Mouse (Mus musculus) forebrain, embryonic 14.5 days (tissue): Measurements from ENCODE around the gene Lefty2. TPM values are rescaled to one million over a fixed set of nuclear protein-coding genes. Genes with fewer than 3 reads are reported as not detected.

ENCODE experiments used
- ATAC-seq: fragments of 200-750 bp; cut with Nextera tagmentation; 2 replicates; pipeline ENCODE4 v1.8.0; 2017; ENCODE audit warnings: mild to moderate bottlenecking, moderate library complexity
- DNase-seq: peaks from one replicate; pipeline ENCODE4 v3.0.0-alpha.2; 2015; ENCODE audit warnings: low spot score
- H3K27ac ChIP-seq: fragments of 300-500 bp; sonication (generic); 2 replicates; pipeline ENCODE4 v1.5.1; 2014; ENCODE audit warnings: low read depth, mild to moderate bottlenecking, control low read depth, low read length, moderate library complexity
- H3K27me3 ChIP-seq: fragments of 300-500 bp; sonication (generic); replicated peaks from 2 replicates; pipeline ENCODE4 v1.6.1; 2014; ENCODE audit warnings: low read length, control low read depth, mixed read lengths; ENCODE audit not compliant: control insufficient read depth, insufficient read depth
- H3K36me3 ChIP-seq: fragments of 300-500 bp; sonication (generic); 2 replicates; pipeline ENCODE4 v1.6.1; 2014; ENCODE audit warnings: low read length, control low read depth; ENCODE audit not compliant: control insufficient read depth, insufficient read depth
- H3K4me1 ChIP-seq: fragments of 300-500 bp; sonication (generic); 2 replicates; pipeline ENCODE4 v1.6.1; 2014; ENCODE audit warnings: antibody characterized with exemption, low read length, control low read depth; ENCODE audit not compliant: control insufficient read depth, insufficient read depth
- H3K4me2 ChIP-seq: fragments of 300-500 bp; sonication (generic); 2 replicates; pipeline ENCODE4 v1.6.1; 2014; ENCODE audit warnings: mild to moderate bottlenecking, control low read depth, low read length
- H3K4me3 ChIP-seq: fragments of 300-500 bp; sonication (generic); 2 replicates; pipeline ENCODE4 v1.5.1; 2014; ENCODE audit warnings: low read depth, low read length, control low read depth
- H3K9ac ChIP-seq: fragments of 300-500 bp; sonication (generic); 2 replicates; pipeline ENCODE4 v1.6.1; 2014; ENCODE audit warnings: mild to moderate bottlenecking, low read length, control low read depth, moderate library complexity
- H3K9me3 ChIP-seq: fragments of 300-500 bp; sonication (generic); replicated peaks from 2 replicates; pipeline ENCODE4 v1.6.1; 2016; ENCODE audit warnings: low read length, control low read depth, mixed read lengths; ENCODE audit not compliant: control insufficient read depth
- WGBS: fragments of 180-500 bp; shearing (Covaris S2); extraction: QIAGEN DNeasy Blood & Tissue Kit; methylation state at CpG from one replicate; pipeline ENCODE4 v1.1.7; 2014; 5-methylcytosine and 5-hydroxymethylcytosine counted together
- polyA plus RNA-seq: library from polyadenylated mRNA; unstranded; fragments of >200 nt; fragmentation: Nextera tagmentation; extraction: Ambion mirVana; gene quantifications from 2 replicates; pipeline ENCODE4 v1.2.1, GENCODE M21; 2014

Lefty2 gene
- polyA plus RNA-seq, 1 experiment from 2014 or later = 2.4 TPM

GRCm38 (mm10) chr1:180917053-180917452, 24.1 kb downstream of the Lefty2 start:
- H3K9me3 ChIP-seq = no peaks in the 10 kb centered on the region
- DNase-seq = no peak
- H3K27ac ChIP-seq = no peak overlapping the region
- no peaks in the 10 kb centered on the region for H3K4me1 ChIP-seq
- no peak overlapping the region for H3K4me2 ChIP-seq
- H3K27me3 ChIP-seq = no peaks in the 10 kb centered on the region
- no peak overlapping the region for H3K9ac ChIP-seq
- H3K36me3 ChIP-seq = no peaks in the 10 kb centered on the region
- H3K4me3 ChIP-seq = no peak overlapping the region
- 68% methylated on average over 1 of the region's 1 CpGs for WGBS
- no peak for ATAC-seq

- ATAC-seq (no peak), DNase-seq (no peak)
- WGBS = 36% methylated on average over 8 of the region's 8 CpGs
- Histone ChIP-seq H3K36me3 (no peaks in the 10 kb centered on the region), H3K27me3 (no peaks in the 10 kb centered on the region), H3K4me3 (no peak overlapping the region), H3K9me3 (no peaks in the 10 kb centered on the region), H3K9ac (no peak overlapping the region), H3K4me1 (no peaks in the 10 kb centered on the region), H3K27ac (no peak overlapping the region), H3K4me2 (no peak overlapping the region)
Observed at GRCm38 (mm10) chr1:180919686-180920085, 26.8 kb downstream of the Lefty2 start.

GRCm38 (mm10) chr1:180922273-180923048, 29.6 kb downstream of the Lefty2 start:
- 75% methylated on average over 6 of the region's 6 CpGs for WGBS
- ATAC-seq = no peak
- no peak overlapping the region for H3K4me3 ChIP-seq

GRCm38 (mm10) chr1:180924737-180925136, 31.8 kb downstream of the Lefty2 start:
- Histone ChIP-seq H3K36me3 (no peaks in the 10 kb centered on the region), H3K9ac (no peak overlapping the region), H3K9me3 (no peaks in the 10 kb centered on the region), H3K4me3 (no peak overlapping the region), H3K27ac (no peak overlapping the region), H3K4me1 (no peaks in the 10 kb centered on the region), H3K27me3 (no peaks in the 10 kb centered on the region), H3K4me2 (no peak overlapping the region)
- no peak for DNase-seq
- no peak for ATAC-seq
- 34% methylated on average over 2 of the region's 2 CpGs for WGBS

More at GRCm38 (mm10) chr1:180922273-180923048, 29.6 kb downstream of the Lefty2 start:
- Histone ChIP-seq H3K36me3 (no peaks in the 10 kb centered on the region), H3K9me3 (no peaks in the 10 kb centered on the region), H3K27ac (no peak overlapping the region), H3K27me3 (no peaks in the 10 kb centered on the region), H3K4me1 (no peaks in the 10 kb centered on the region), H3K9ac (no peak overlapping the region), H3K4me2 (no peak overlapping the region)
- DNase-seq = no peak

GRCm38 (mm10) chr1:180926286-180926685, 33.4 kb downstream of the Lefty2 start:
- Histone ChIP-seq H3K9ac (no peak overlapping the region), H3K36me3 (no peaks in the 10 kb centered on the region), H3K27ac (no peak overlapping the region), H3K4me3 (no peak overlapping the region), H3K27me3 (no peaks in the 10 kb centered on the region), H3K9me3 (no peaks in the 10 kb centered on the region), H3K4me2 (no peak overlapping the region), H3K4me1 (no peaks in the 10 kb centered on the region)
- DNase-seq = no peak
- no peak for ATAC-seq
- WGBS = 71% methylated on average over 4 of the region's 4 CpGs

GRCm38 (mm10) chr1:180929599-180929998, 36.7 kb downstream of the Lefty2 start:
- no peaks in the 10 kb centered on the region for H3K9me3 ChIP-seq
- no peak overlapping the region for H3K9ac ChIP-seq
- no peaks in the 10 kb centered on the region for H3K36me3 ChIP-seq
- no peak overlapping the region for H3K4me2 ChIP-seq
- ATAC-seq (no peak), DNase-seq (no peak)
- WGBS = 61% methylated on average over 2 of the region's 2 CpGs
- H3K4me3 ChIP-seq = no peak overlapping the region
- H3K27me3 ChIP-seq = peaks cover 12% of the 10 kb centered on the region
- no peaks in the 10 kb centered on the region for H3K4me1 ChIP-seq
- no peak overlapping the region for H3K27ac ChIP-seq

- H3K27me3 ChIP-seq = peaks cover 25% of the 10 kb centered on the region
- WGBS = 66% methylated on average over 3 of the region's 3 CpGs
- no peaks in the 10 kb centered on the region for H3K9me3 ChIP-seq
- H3K9ac ChIP-seq = no peak overlapping the region
- H3K4me1 ChIP-seq = no peaks in the 10 kb centered on the region
- H3K4me2 ChIP-seq = no peak overlapping the region
- no peak for DNase-seq
- no peaks in the 10 kb centered on the region for H3K36me3 ChIP-seq
- no peak overlapping the region for H3K27ac ChIP-seq
- no peak for ATAC-seq
- no peak overlapping the region for H3K4me3 ChIP-seq
Observed at GRCm38 (mm10) chr1:180931106-180931505, 38.2 kb downstream of the Lefty2 start.

- DNase-seq (no peak), ATAC-seq (no peak)
- WGBS = 10% methylated on average over 6 of the region's 6 CpGs
- Histone ChIP-seq H3K9me3 (no peaks in the 10 kb centered on the region), H3K36me3 (no peaks in the 10 kb centered on the region), H3K27me3 (peaks cover 36% of the 10 kb centered on the region), H3K27ac (no peak overlapping the region), H3K4me1 (no peaks in the 10 kb centered on the region; the same call in 1 of the 2 replicates), H3K4me2 (no peak overlapping the region), H3K4me3 (no peak overlapping the region), H3K9ac (no peak overlapping the region)
Observed at GRCm38 (mm10) chr1:180933659-180934058, 40.8 kb downstream of the Lefty2 start.
